Mouse (Mus musculus) ES-Bruce4 (cell line): Measurements from ENCODE around the gene Trim46. TPM values are rescaled to one million over a fixed set of nuclear protein-coding genes. Genes with fewer than 3 reads are reported as not detected.

Experiments
- H3K27ac ChIP-seq: 2 replicates; pipeline ENCODE4 v1.5.1; 2012; ENCODE audit warnings: low read length, inconsistent platforms; ENCODE audit not compliant: insufficient read depth
- H3K27me3 ChIP-seq: 2 replicates; pipeline ENCODE4 v1.6.1; 2012; ENCODE audit warnings: mild to moderate bottlenecking, low read length, inconsistent platforms; ENCODE audit not compliant: control insufficient read depth, poor library complexity, insufficient read depth, severe bottlenecking
- H3K36me3 ChIP-seq: 2 replicates; pipeline ENCODE4 v1.6.1; 2012; ENCODE audit warnings: inconsistent platforms, mild to moderate bottlenecking, low read length, moderate library complexity; ENCODE audit not compliant: control insufficient read depth, poor library complexity, insufficient read depth, severe bottlenecking
- H3K4me1 ChIP-seq: one replicate; pipeline ENCODE4 v1.8.1; 2011; ENCODE audit warnings: low read length; ENCODE audit not compliant: control insufficient read depth, insufficient read depth
- H3K4me3 ChIP-seq: 2 replicates; pipeline ENCODE4 v1.5.1; 2011; ENCODE audit warnings: low read depth, mild to moderate bottlenecking, low read length
- H3K9ac ChIP-seq: 2 replicates; pipeline ENCODE4 v1.6.1; 2012; ENCODE audit warnings: low read depth, mild to moderate bottlenecking, inconsistent platforms; ENCODE audit not compliant: poor library complexity, severe bottlenecking
- H3K9me3 ChIP-seq: replicated peaks from 2 replicates; pipeline ENCODE4 v1.6.1; 2012; ENCODE audit warnings: mild to moderate bottlenecking, low read length, inconsistent platforms; ENCODE audit not compliant: control insufficient read depth, poor library complexity, insufficient read depth, severe bottlenecking
- CTCF ChIP-seq: IDR thresholded peaks from one replicate; pipeline ENCODE4 v1.8.1; 2011; ENCODE audit warnings: low read depth, low read length
- EP300 ChIP-seq: IDR thresholded peaks from 2 replicates; pipeline ENCODE4 v1.6.1; 2011; ENCODE audit warnings: low read depth, low read length; ENCODE audit not compliant: insufficient read depth
- POLR2A ChIP-seq: IDR thresholded peaks from one replicate; pipeline ENCODE4 v1.8.1; 2011; ENCODE audit warnings: low read length; ENCODE audit not compliant: insufficient read depth
- polyA plus RNA-seq: library from polyadenylated mRNA; stranded (reverse); fragments of >200 nt; gene quantifications from 2 replicates; pipeline ENCODE4 v1.2.4, GENCODE M21; 2011; ENCODE audit warnings: low read depth; ENCODE audit not compliant: missing spikeins, insufficient read depth, insufficient read length

Gene Trim46
- polyA plus RNA-seq, 1 experiment: 5.7 TPM

- no peak overlapping the region for H3K4me3 ChIP-seq
- H3K27ac ChIP-seq: no peak overlapping the region
- H3K27me3 ChIP-seq: no peaks in the 10 kb centered on the region
- no peak for TF ChIP-seq POLR2A
- no peak for TF ChIP-seq EP300
- no peak for TF ChIP-seq CTCF
- H3K4me1 ChIP-seq: no peaks in the 10 kb centered on the region
- no peaks in the 10 kb centered on the region for H3K36me3 ChIP-seq
- no peak overlapping the region for H3K9ac ChIP-seq
- no peaks in the 10 kb centered on the region for H3K9me3 ChIP-seq
Measured at GRCm38 (mm10) chr3:89190436-89190835, 55.7 kb downstream of the Trim46 start.

GRCm38 (mm10) chr3:89188478-89188875, 57.6 kb downstream of the Trim46 start:
- H3K36me3 ChIP-seq: no peaks in the 10 kb centered on the region
- H3K4me1 ChIP-seq: peaks cover 2% of the 10 kb centered on the region
- peak overlapping the region; percentile 34; the same call in 1 of the 2 replicates for H3K4me3 ChIP-seq
- H3K9me3 ChIP-seq: no peaks in the 10 kb centered on the region
- H3K9ac ChIP-seq: peak overlapping the region; percentile 7
- TF ChIP-seq POLR2A: no peak
- TF ChIP-seq CTCF: no peak
- no peak for TF ChIP-seq EP300
- no peaks in the 10 kb centered on the region for H3K27me3 ChIP-seq
- no peak overlapping the region for H3K27ac ChIP-seq

- no peaks in the 10 kb centered on the region for H3K27me3 ChIP-seq
- H3K4me3 ChIP-seq: peak overlapping the region; percentile 34; the same call in 1 of the 2 replicates
- no peaks in the 10 kb centered on the region for H3K36me3 ChIP-seq
- TF ChIP-seq EP300: no peak
- TF ChIP-seq POLR2A: no peak
- TF ChIP-seq CTCF: no peak
- no peaks in the 10 kb centered on the region for H3K9me3 ChIP-seq
- H3K27ac ChIP-seq: no peak overlapping the region
- H3K9ac ChIP-seq: peak overlapping the region; percentile 7
- peaks cover 2% of the 10 kb centered on the region for H3K4me1 ChIP-seq
Measured at GRCm38 (mm10) chr3:89187690-89188477, 58.2 kb downstream of the Trim46 start.

GRCm38 (mm10) chr3:89187197-89187596, 58.9 kb downstream of the Trim46 start:
- Histone ChIP-seq H3K9ac (peak overlapping the region; percentile 29), H3K27me3 (no peaks in the 10 kb centered on the region), H3K4me3 (peak overlapping the region; percentile 31; the same call in 1 of the 2 replicates), H3K27ac (no peak overlapping the region), H3K9me3 (no peaks in the 10 kb centered on the region), H3K36me3 (no peaks in the 10 kb centered on the region), H3K4me1 (peaks cover 2% of the 10 kb centered on the region)
- TF ChIP-seq CTCF: no peak
- TF ChIP-seq POLR2A: no peak
- no peak for TF ChIP-seq EP300

Other genes with a start within 250 kb of the Trim46 start
- 10.7 and 13.6 TPM in 2 replicates for gene Rusc1, start 153.0 kb downstream of the Trim46 start, polyA plus RNA-seq
- not detected in 2 replicates for gene Gm43738, start 145.2 kb downstream of the Trim46 start, polyA plus RNA-seq
- 260 and 266 TPM in 2 replicates for gene Fdps, start 144.3 kb downstream of the Trim46 start, polyA plus RNA-seq
- gene Pklr, start 110.2 kb downstream of the Trim46 start, polyA plus RNA-seq: 0.21 TPM in 1 of 2 replicates, not detected in the other
- gene Hcn3, start 86.1 kb downstream of the Trim46 start, polyA plus RNA-seq: 2.2 and 4.7 TPM in 2 replicates
- gene Clk2, start 81.5 kb downstream of the Trim46 start, polyA plus RNA-seq: 79.4 and 82.9 TPM in 2 replicates
- 74.8 and 75.7 TPM in 2 replicates for gene Scamp3, start 68.8 kb downstream of the Trim46 start, polyA plus RNA-seq
- 21.7 and 25.7 TPM in 2 replicates for gene Fam189b, start 63.2 kb downstream of the Trim46 start, polyA plus RNA-seq
- 31.5 and 32.6 TPM in 2 replicates for gene Gba, start 43.4 kb downstream of the Trim46 start, polyA plus RNA-seq
- 8.1 and 10.4 TPM in 2 replicates for gene Thbs3, start 31.1 kb downstream of the Trim46 start, polyA plus RNA-seq
- 136 and 143 TPM in 2 replicates for gene Mtx1, start 19.2 kb downstream of the Trim46 start, polyA plus RNA-seq
- gene Muc1, start 17.3 kb downstream of the Trim46 start, polyA plus RNA-seq: 1.5 and 1.6 TPM in 2 replicates
- 163 and 164 TPM in 2 replicates for gene Krtcap2, start 343 bp downstream of the Trim46 start, polyA plus RNA-seq
- gene Dpm3, start 13.0 kb upstream of the Trim46 start, polyA plus RNA-seq: 36.7 and 59.9 TPM in 2 replicates
- 34.5 and 35.7 TPM in 2 replicates for gene Slc50a1, start 24.3 kb upstream of the Trim46 start, polyA plus RNA-seq
- gene Efna1, start 34.8 kb upstream of the Trim46 start, polyA plus RNA-seq: 8.3 and 11.0 TPM in 2 replicates
- gene Efna3, start 76.7 kb upstream of the Trim46 start, polyA plus RNA-seq: 17.2 and 18.9 TPM in 2 replicates
- gene Efna4, start 91.7 kb upstream of the Trim46 start, polyA plus RNA-seq: 14.6 and 16.7 TPM in 2 replicates
- gene Adam15, start 103.7 kb upstream of the Trim46 start, polyA plus RNA-seq: 25.2 TPM in 2 replicates
- 0.25 and 0.29 TPM in 2 replicates for gene Dcst2, start 115.7 kb upstream of the Trim46 start, polyA plus RNA-seq
- not detected in 2 replicates for gene Dcst1, start 118.9 kb upstream of the Trim46 start, polyA plus RNA-seq
- 35.1 and 35.7 TPM in 2 replicates for gene Zbtb7b, start 148.5 kb upstream of the Trim46 start, polyA plus RNA-seq
- not detected in 2 replicates for gene Lenep, start 156.5 kb upstream of the Trim46 start, polyA plus RNA-seq
- gene Flad1, start 165.6 kb upstream of the Trim46 start, polyA plus RNA-seq: 16.5 and 25.1 TPM in 2 replicates
- gene Cks1b, start 172.1 kb upstream of the Trim46 start, polyA plus RNA-seq: 290 and 304 TPM in 2 replicates
- 87.4 and 88.9 TPM in 2 replicates for gene Shc1, start 172.1 kb upstream of the Trim46 start, polyA plus RNA-seq
- gene Pygo2, start 183.9 kb upstream of the Trim46 start, polyA plus RNA-seq: 41.7 and 43.3 TPM in 2 replicates
- 12.2 and 13.6 TPM in 2 replicates for gene Pbxip1, start 190.4 kb upstream of the Trim46 start, polyA plus RNA-seq
- 48.3 and 51.9 TPM in 2 replicates for gene Pmvk, start 208.2 kb upstream of the Trim46 start, polyA plus RNA-seq